Mouse (Mus musculus) ES-E14 (cell line): ENCODE results near the gene Il1b.

ENCODE experiments used
- HCFC1 ChIP-seq: IDR thresholded peaks from 2 replicates; pipeline ENCODE4 v1.6.1; 2012; ENCODE audit warnings: low read length, inconsistent platforms, borderline replicate concordance; ENCODE audit not compliant: insufficient read depth
- MAFK ChIP-seq: IDR thresholded peaks from 2 replicates; pipeline ENCODE4 v1.6.1; 2014; ENCODE audit warnings: mild to moderate bottlenecking, low read depth, low read length, inconsistent platforms; ENCODE audit not compliant: insufficient read depth
- ZC3H11A ChIP-seq: IDR thresholded peaks from 2 replicates; pipeline ENCODE4 v1.6.1; 2012; ENCODE audit warnings: low read depth, mild to moderate bottlenecking, inconsistent platforms, low read length, borderline replicate concordance
- ZNF384 ChIP-seq: IDR thresholded peaks from 2 replicates; pipeline ENCODE4 v1.6.1; 2012; ENCODE audit warnings: low read depth, low read length, inconsistent platforms

DNA sequence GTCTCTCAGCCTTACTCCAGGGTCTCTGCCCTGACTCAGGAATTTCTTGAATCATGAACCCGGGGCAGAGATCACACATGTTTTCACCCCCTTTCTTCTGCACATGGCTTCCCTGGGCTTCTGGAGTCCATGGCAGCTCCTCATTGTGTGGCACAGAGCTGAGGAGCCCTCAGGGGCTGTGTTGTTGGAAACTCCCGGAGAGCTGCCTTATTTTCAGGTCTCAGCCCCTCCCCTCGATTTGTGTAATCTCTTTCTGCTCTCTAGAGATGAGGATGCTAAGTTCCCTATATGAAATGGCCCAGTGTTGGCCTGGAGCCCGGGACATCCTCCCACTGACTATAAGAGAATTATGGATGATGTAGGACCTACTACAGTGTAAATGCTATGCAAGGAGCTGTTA lies 37.5 kb downstream of the Il1b start:
- no peak for TF ChIP-seq ZC3H11A
- no peak for TF ChIP-seq ZNF384
- no peak for TF ChIP-seq MAFK
- TF ChIP-seq HCFC1 = no peak
